ENCODE assay signal across 20 mouse cellular contexts in genomic region chr2:28208130-28208745, GRCm38 (mm10). TPM values are rescaled to one million over a fixed set of nuclear protein-coding genes. Genes with fewer than 3 reads are reported as not detected.
DNase-seq lines count a peak whose midpoint lies in the region; ATAC-seq and TF ChIP-seq lines count a peak whose summit lies in the region.
"Had no signal": no experiment of that assay in that cellular context is flagged by ENCODE, and none has a peak within 500 bp of the region (broad histone marks: within the 10 kb centered on the region; RNA-seq: fewer than 3 reads in every experiment).

No protein-coding gene starts in this region.

- WGBS in hindbrain, embryonic 11.5 days, result 90% methylated on average over 14 of the region's 14 CpGs
- 89% methylated on average over 14 of the region's 14 CpGs for WGBS in hindbrain, embryonic 10.5 days
- 87% methylated on average over 14 of the region's 14 CpGs for WGBS in hindbrain, embryonic 14.5 days
- 86% methylated on average over 14 of the region's 14 CpGs for WGBS in midbrain, postnatal 0 days

- no peak overlapping the region for H3K27ac ChIP-seq in hindbrain, embryonic 11.5 days (ENCODE audit: low read depth, low read length)
- H3K27ac ChIP-seq in hindbrain, embryonic 10.5 days, result no peak overlapping the region
- H3K27ac ChIP-seq in cortical plate, adult 2 months (ENCODE audit: insufficient read depth, low read length), result peak overlapping the region; percentile 81
- no peak overlapping the region for H3K27ac ChIP-seq in hindbrain, embryonic 14.5 days
- no peak overlapping the region for H3K27ac ChIP-seq in midbrain, postnatal 0 days (ENCODE audit: low read depth, low read length)
- H3K27ac ChIP-seq: embryonic facial prominence, embryonic 12.5 days; forebrain, embryonic 13.5 days; kidney, postnatal 0 days had no signal

- H3K4me3 ChIP-seq in hindbrain, embryonic 11.5 days (ENCODE audit: low read depth, low read length), result no peak overlapping the region
- H3K4me3 ChIP-seq in hindbrain, embryonic 10.5 days, result no peak overlapping the region
- peak overlapping the region; percentile 95 for H3K4me3 ChIP-seq in cortical plate, adult 2 months (ENCODE audit: insufficient read depth, low read length)
- no peak overlapping the region for H3K4me3 ChIP-seq in hindbrain, embryonic 14.5 days (replicated peaks; ENCODE audit: low read length)
- no peak overlapping the region for H3K4me3 ChIP-seq in midbrain, postnatal 0 days (ENCODE audit: low read depth, low read length)
- H3K4me3 ChIP-seq: embryonic facial prominence, embryonic 12.5 days; erythroblast, embryonic 14.5 days; forebrain, embryonic 13.5 days had no signal

- no peaks in the 10 kb centered on the region for H3K36me3 ChIP-seq in hindbrain, embryonic 11.5 days (ENCODE audit: control insufficient read depth, insufficient read depth, low read length)
- H3K36me3 ChIP-seq in hindbrain, embryonic 10.5 days, result peaks cover 33% of the 10 kb centered on the region
- H3K36me3 ChIP-seq in hindbrain, embryonic 14.5 days (replicated peaks; ENCODE audit: control insufficient read depth, insufficient read depth), result peaks cover 12% of the 10 kb centered on the region
- H3K36me3 ChIP-seq in midbrain, postnatal 0 days (ENCODE audit: insufficient read depth, low read length), result peaks cover 10% of the 10 kb centered on the region; the same call in 1 of the 2 replicates
- H3K36me3 ChIP-seq: embryonic facial prominence, embryonic 12.5 days had no signal

- no peak for TF ChIP-seq CTCF in cortical plate, adult 2 months (IDR thresholded peaks at IDR 0.05; ENCODE audit: extremely low read depth, insufficient read depth, low read length)
- no peak for TF ChIP-seq CTCF in midbrain, postnatal 0 days (IDR thresholded peaks at IDR 0.05)

- no peak for TF ChIP-seq POLR2A in cortical plate, adult 2 months (IDR thresholded peaks at IDR 0.05; ENCODE audit: extremely low read depth, insufficient read depth, low read length)

- no peak overlapping the region for H3K9ac ChIP-seq in hindbrain, embryonic 11.5 days (ENCODE audit: low read depth, low read length)
- no peak overlapping the region for H3K9ac ChIP-seq in hindbrain, embryonic 14.5 days
- no peak overlapping the region for H3K9ac ChIP-seq in midbrain, postnatal 0 days (replicated peaks; ENCODE audit: low read length, poor library complexity, severe bottlenecking)
- H3K9ac ChIP-seq: embryonic facial prominence, embryonic 12.5 days; forebrain, embryonic 13.5 days; liver, postnatal 0 days had no signal

- H3K4me1 ChIP-seq in hindbrain, embryonic 11.5 days (replicated peaks; ENCODE audit: control insufficient read depth, insufficient read depth, low read length), result peaks cover 17% of the 10 kb centered on the region; the same call in 1 of the 2 replicates
- H3K4me1 ChIP-seq in hindbrain, embryonic 10.5 days (replicated peaks), result peaks cover 75% of the 10 kb centered on the region
- peaks cover 4% of the 10 kb centered on the region; the same call in 1 of the 2 replicates for H3K4me1 ChIP-seq in cortical plate, adult 2 months (ENCODE audit: control insufficient read depth, insufficient read depth, low read length)
- peaks cover 73% of the 10 kb centered on the region for H3K4me1 ChIP-seq in hindbrain, embryonic 14.5 days (replicated peaks; ENCODE audit: control insufficient read depth, insufficient read depth, low read length)
- H3K4me1 ChIP-seq in midbrain, postnatal 0 days (ENCODE audit: insufficient read depth, low read length), result peaks cover 12% of the 10 kb centered on the region; the same call in 1 of the 2 replicates

- H3K4me2 ChIP-seq in hindbrain, embryonic 11.5 days (replicated peaks; ENCODE audit: low read depth, low read length), result 0 out of 2 replicates have a peak overlapping the region, but pooled peaks have one; percentile 99
- H3K4me2 ChIP-seq in hindbrain, embryonic 14.5 days (replicated peaks), result peak overlapping the region; percentile 95
- H3K4me2 ChIP-seq in midbrain, postnatal 0 days (ENCODE audit: low read depth, low read length, poor library complexity, severe bottlenecking), result peak overlapping the region; percentile 97
- H3K4me2 ChIP-seq: embryonic facial prominence, embryonic 12.5 days had no signal

- no peaks in the 10 kb centered on the region; the same call in 1 of the 2 replicates for H3K27me3 ChIP-seq in hindbrain, embryonic 11.5 days (ENCODE audit: control insufficient read depth, insufficient read depth, low read length)
- peaks cover 25% of the 10 kb centered on the region for H3K27me3 ChIP-seq in hindbrain, embryonic 10.5 days (ENCODE audit: insufficient read depth, poor library complexity, severe bottlenecking)
- H3K27me3 ChIP-seq in hindbrain, embryonic 14.5 days (ENCODE audit: control insufficient read depth, insufficient read depth, low read length), result no peaks in the 10 kb centered on the region
- H3K27me3 ChIP-seq in midbrain, postnatal 0 days (ENCODE audit: insufficient read depth, low read length), result no peaks in the 10 kb centered on the region

- no peaks in the 10 kb centered on the region for H3K9me3 ChIP-seq in hindbrain, embryonic 11.5 days (ENCODE audit: control insufficient read depth, low read length)
- no peaks in the 10 kb centered on the region for H3K9me3 ChIP-seq in hindbrain, embryonic 10.5 days
- no peaks in the 10 kb centered on the region for H3K9me3 ChIP-seq in hindbrain, embryonic 14.5 days (ENCODE audit: control insufficient read depth, low read length)
- H3K9me3 ChIP-seq in midbrain, postnatal 0 days (ENCODE audit: low read length), result no peaks in the 10 kb centered on the region
- H3K9me3 ChIP-seq: embryonic facial prominence, embryonic 12.5 days; forebrain, embryonic 13.5 days had no signal

- no peak for DNase-seq in hindbrain, embryonic 11.5 days (ENCODE audit: low spot score)
- DNase-seq in hindbrain, embryonic 10.5 days (ENCODE audit: low spot score), result no peak
- DNase-seq in hindbrain, embryonic 14.5 days (ENCODE audit: low spot score), result no peak
- no peak for DNase-seq in midbrain, postnatal 0 days (ENCODE audit: low spot score)
- DNase-seq in layer of hippocampus, adult 9-10 months (ENCODE audit: low spot score), result no peak
- no peak for DNase-seq in spleen, postnatal 4 days (ENCODE audit: low spot score in 2 of 2)
- DNase-seq: adrenal gland, adult 8-10 months; gastrocnemius, postnatal 36 days; kidney, adult 18-20 months; left cerebral cortex, postnatal 4 days; liver; liver, postnatal 0 days; lung, postnatal 10 days; thymus, postnatal 14 days had no signal

- no peak for ATAC-seq in hindbrain, embryonic 11.5 days (ENCODE audit: low FRiP score)
- ATAC-seq in hindbrain, embryonic 14.5 days (ENCODE audit: low FRiP score), result no peak
- ATAC-seq in midbrain, postnatal 0 days (ENCODE audit: low FRiP score), result no peak
- ATAC-seq: forebrain, embryonic 13.5 days; liver, postnatal 0 days had no signal

RNA-seq across cellular contexts. Expression of gene Olfm1, which starts 15.4 kb away (rescaled TPM):
- 139 and 152 TPM in 2 replicates for polyA plus RNA-seq in hindbrain, embryonic 11.5 days (2014; fragmentation: Nextera tagmentation; extraction: Ambion mirVana)
- polyA plus RNA-seq in hindbrain, embryonic 10.5 days (2016; fragmentation: Nextera tagmentation; extraction: Ambion mirVana), result 46.9 and 113 TPM in 2 replicates
- polyA plus RNA-seq in cortical plate, adult 2 months (2012; rRNA removed), result 1,426 and 1,489 TPM in 2 replicates
- polyA plus RNA-seq in hindbrain, embryonic 14.5 days (2014; fragmentation: Nextera tagmentation; extraction: Ambion mirVana), result 377 and 395 TPM in 2 replicates
- total RNA-seq in midbrain, postnatal 0 days (2014; rRNA removed), result 486 and 500 TPM in 2 replicates
- polyA plus RNA-seq in midbrain, postnatal 0 days (2015; fragmentation: Nextera tagmentation; extraction: Ambion mirVana), result 426 and 440 TPM in 2 replicates
- total RNA-seq: hematopoietic stem cell, adult 5-6 weeks had no signal
